Mouse (Mus musculus): ENCODE measurements around the gene Spock2. TPM values are rescaled to one million over a fixed set of nuclear protein-coding genes. Genes with fewer than 3 reads are reported as not detected.
A peak's percentile ranks its signal among the peaks of the same experiment; 100 is the strongest.

Spock2 gene
- total and polyA plus RNA-seq, 3 experiments = 0.10 to 0.13 TPM; not detected in 1

GRCm38 (mm10) chr10:60151107-60151663, 45.2 kb downstream of the Spock2 start:
- H3K9me3 ChIP-seq (replicated peaks; ENCODE audit: low read length) = no peaks in the 10 kb centered on the region
- no peak overlapping the region for H3K9ac ChIP-seq (ENCODE audit: insufficient read depth, low read depth)
- peak overlapping the region; percentile 5; the same call in 1 of the 2 replicates for H3K27ac ChIP-seq (ENCODE audit: insufficient read depth, low read depth)
- peaks cover 0 to 15% of the 10 kb centered on the region in 2 experiments for H3K36me3 ChIP-seq (replicated peaks in 1 of 2; ENCODE audit: control insufficient read depth in 1 of 2, insufficient read depth in 1 of 2, low read length in 1 of 2)
- H3K4me1 ChIP-seq (ENCODE audit: control insufficient read depth in 1 of 2, insufficient read depth in 2 of 2) = peaks cover 13 to 63% of the 10 kb centered on the region in 2 experiments
- in situ Hi-C loops (cut with MboI; ENCODE audit: low pct_ligation_motif_present, low pct_unique_long_range_greater_than_20kb, low sequenced_read_pairs) = no loop called here
- DNase-seq (ENCODE audit: extremely low read depth) = no peak
- no peak overlapping the region for H3K4me2 ChIP-seq (ENCODE audit: insufficient read depth, low read depth, poor library complexity, severe bottlenecking)
- no peaks in the 10 kb centered on the region for H3K79me2 ChIP-seq (replicated peaks; ENCODE audit: control insufficient read depth, extremely low read depth, insufficient read depth, poor library complexity, severe bottlenecking)
- no peaks in the 10 kb centered on the region for H3K27me3 ChIP-seq (replicated peaks)
- peak overlapping the region in 1 of 3 experiments; percentile 1 for H3K4me3 ChIP-seq (replicated peaks in 1 of 3; ENCODE audit: low read depth in 2 of 3, low read length in 2 of 3, poor library complexity in 1 of 3)
- TF ChIP-seq TCF12 (IDR thresholded peaks at IDR 0.05; ENCODE audit: low read depth, low read length) (peak; percentile 46; the same call in 1 of the 2 replicates), ELF1 (IDR thresholded peaks at IDR 0.05; ENCODE audit: low read depth, low read length) (no peak), MAX (IDR thresholded peaks at IDR 0.05; ENCODE audit: low read length) (0 out of 2 replicates have a peak, but pooled peaks have one; percentile 24), ETS1 (conservative IDR thresholded peaks at IDR 0.05; ENCODE audit: low read depth, low read length) (peak; percentile 33; the same call in 1 of the 2 replicates), POLR2A (IDR thresholded peaks at IDR 0.05; ENCODE audit: low read depth, low read length) (peak; percentile 42; the same call in 1 of the 2 replicates), BHLHE40 (IDR thresholded peaks at IDR 0.05; ENCODE audit: low read depth, low read length) (peak; percentile 51), MEF2A (IDR thresholded peaks at IDR 0.05; ENCODE audit: borderline replicate concordance, low read depth, low read length) (0 out of 2 replicates have a peak, but pooled peaks have one; percentile 30), POLR2AphosphoS2 (IDR thresholded peaks at IDR 0.05; ENCODE audit: low read depth, low read length) (no peak), MYC (IDR thresholded peaks at IDR 0.05; ENCODE audit: low read depth, low read length) (no peak)
- dilution Hi-C loops (cut with MboI; ENCODE audit: extremely low pct_ligation_motif_present, extremely low pct_unique_long_range_greater_than_20kb, low sequenced_read_pairs) = no loop called here

GRCm38 (mm10) chr10:60156016-60156415, 50.0 kb downstream of the Spock2 start:
- dilution Hi-C loops (cut with MboI; ENCODE audit: extremely low pct_ligation_motif_present, extremely low pct_unique_long_range_greater_than_20kb, low sequenced_read_pairs) (no loop called here), in situ Hi-C loops (cut with MboI; ENCODE audit: low pct_ligation_motif_present, low pct_unique_long_range_greater_than_20kb, low sequenced_read_pairs) (loop anchor here (5.0 kb wide), 1 partner anchor 76 kb away; no protein-coding TSS in a partner anchor)
- H3K4me3 ChIP-seq (replicated peaks in 1 of 3; ENCODE audit: low read depth in 2 of 3, low read length in 2 of 3, poor library complexity in 1 of 3) = no peak overlapping the region
- no peaks in the 10 kb centered on the region for H3K9me3 ChIP-seq (replicated peaks; ENCODE audit: low read length)
- H3K4me2 ChIP-seq (ENCODE audit: insufficient read depth, low read depth, poor library complexity, severe bottlenecking) = no peak overlapping the region
- no peaks in the 10 kb centered on the region for H3K27me3 ChIP-seq (replicated peaks)
- peaks cover 7% of the 10 kb centered on the region; the same call in 1 of the 2 replicates for H3K79me2 ChIP-seq (replicated peaks; ENCODE audit: control insufficient read depth, extremely low read depth, insufficient read depth, poor library complexity, severe bottlenecking)
- H3K4me1 ChIP-seq (ENCODE audit: control insufficient read depth in 1 of 2, insufficient read depth in 2 of 2) = peaks cover 17 to 77% of the 10 kb centered on the region in 2 experiments
- H3K9ac ChIP-seq (ENCODE audit: insufficient read depth, low read depth) = no peak overlapping the region
- H3K36me3 ChIP-seq (replicated peaks in 1 of 2; ENCODE audit: control insufficient read depth in 1 of 2, insufficient read depth in 1 of 2, low read length in 1 of 2) = peaks cover 9 to 42% of the 10 kb centered on the region in 2 experiments
- H3K27ac ChIP-seq (ENCODE audit: insufficient read depth, low read depth) = no peak overlapping the region
- no peak for DNase-seq (ENCODE audit: extremely low read depth)
- no peak for TF ChIP-seq ZC3H11A (IDR thresholded peaks at IDR 0.05; ENCODE audit: low read depth, low read length)
- 0 out of 2 replicates have a peak, but pooled peaks have one; percentile 14 for TF ChIP-seq POLR2A (IDR thresholded peaks at IDR 0.05; ENCODE audit: low read depth, low read length)

- Histone ChIP-seq H3K4me3 (replicated peaks in 1 of 3; ENCODE audit: low read depth in 2 of 3, low read length in 2 of 3, poor library complexity in 1 of 3) (no peak overlapping the region), H3K27ac (ENCODE audit: insufficient read depth, low read depth) (no peak overlapping the region), H3K36me3 (replicated peaks in 1 of 2; ENCODE audit: control insufficient read depth in 1 of 2, insufficient read depth in 1 of 2, low read length in 1 of 2) (peaks cover 9 to 37% of the 10 kb centered on the region in 2 experiments), H3K9me3 (replicated peaks; ENCODE audit: low read length) (no peaks in the 10 kb centered on the region), H3K79me2 (replicated peaks; ENCODE audit: control insufficient read depth, extremely low read depth, insufficient read depth, poor library complexity, severe bottlenecking) (peaks cover 9% of the 10 kb centered on the region; the same call in 1 of the 2 replicates), H3K27me3 (replicated peaks) (no peaks in the 10 kb centered on the region), H3K4me2 (ENCODE audit: insufficient read depth, low read depth, poor library complexity, severe bottlenecking) (no peak overlapping the region), H3K9ac (ENCODE audit: insufficient read depth, low read depth) (no peak overlapping the region), H3K4me1 (ENCODE audit: control insufficient read depth in 1 of 2, insufficient read depth in 2 of 2) (peaks cover 18 to 66% of the 10 kb centered on the region in 2 experiments)
- in situ Hi-C loops (cut with MboI; ENCODE audit: low pct_ligation_motif_present, low pct_unique_long_range_greater_than_20kb, low sequenced_read_pairs) (loop anchor here (5.0 kb wide), 1 partner anchor 74 kb away; no protein-coding TSS in a partner anchor), dilution Hi-C loops (cut with MboI; ENCODE audit: extremely low pct_ligation_motif_present, extremely low pct_unique_long_range_greater_than_20kb, low sequenced_read_pairs) (no loop called here)
- no peak for TF ChIP-seq ZKSCAN1 (IDR thresholded peaks at IDR 0.05; ENCODE audit: borderline replicate concordance, low read depth, low read length)
- no peak for TF ChIP-seq GABPA (IDR thresholded peaks at IDR 0.05; ENCODE audit: insufficient replicate concordance, low read depth, low read length)
- no peak for TF ChIP-seq ZC3H11A (IDR thresholded peaks at IDR 0.05; ENCODE audit: low read depth, low read length)
- no peak for TF ChIP-seq POLR2AphosphoS2 (IDR thresholded peaks at IDR 0.05; ENCODE audit: low read depth, low read length)
- TF ChIP-seq HCFC1 (IDR thresholded peaks at IDR 0.05; ENCODE audit: low read depth, low read length) = no peak
- TF ChIP-seq POLR2A (IDR thresholded peaks at IDR 0.05; ENCODE audit: low read depth, low read length) = no peak
- no peak for TF ChIP-seq USF2 (conservative IDR thresholded peaks at IDR 0.05; ENCODE audit: low read depth, low read length)
- TF ChIP-seq ZMIZ1 (IDR thresholded peaks at IDR 0.05; ENCODE audit: low read depth, low read length) = no peak
- TF ChIP-seq JUN (IDR thresholded peaks at IDR 0.05; ENCODE audit: insufficient read depth, low read depth, low read length) = no peak
- no peak for TF ChIP-seq MEF2A (IDR thresholded peaks at IDR 0.05; ENCODE audit: borderline replicate concordance, low read depth, low read length)
- TF ChIP-seq MAFK (IDR thresholded peaks at IDR 0.05; ENCODE audit: insufficient replicate concordance, low read length) = no peak
- TF ChIP-seq RCOR1 (conservative IDR thresholded peaks at IDR 0.05; ENCODE audit: low read depth, low read length) = no peak
- TF ChIP-seq E2F4 (IDR thresholded peaks at IDR 0.05; ENCODE audit: insufficient replicate concordance, low read depth, low read length) = no peak
- TF ChIP-seq MAZ (IDR thresholded peaks at IDR 0.05; ENCODE audit: low read depth, low read length) = no peak
- TF ChIP-seq TBP (conservative IDR thresholded peaks at IDR 0.05; ENCODE audit: low read depth, low read length) = no peak
- TF ChIP-seq JUND (conservative IDR thresholded peaks at IDR 0.05; ENCODE audit: low read depth, low read length) = no peak
- no peak for TF ChIP-seq NRF1 (IDR thresholded peaks at IDR 0.05; ENCODE audit: low read depth, low read length)
- no peak for DNase-seq (ENCODE audit: extremely low read depth)
Measured at GRCm38 (mm10) chr10:60158144-60158543, 52.1 kb downstream of the Spock2 start.

Measured in CH12.LX (cell line).